Mouse (Mus musculus): ENCODE results near the gene Cep295nl. TPM values are rescaled to one million over a fixed set of nuclear protein-coding genes. Genes with fewer than 3 reads are reported as not detected.
A peak's percentile ranks its signal among the peaks of the same experiment; 100 is the strongest.
"Not testable (repeated sequence)": the region's sequence is repeated elsewhere in the genome, so short reads cannot be mapped to it uniquely, and the experiment has no call there.

Cep295nl gene
- total RNA-seq, 1 experiment from 2014 or later = 4.4 TPM

- ATAC-seq (ENCODE audit: extremely low read depth, insufficient number of reproducible peaks, low FRiP score, poor library complexity, severe bottlenecking) = no peak
These were observed 15.0 kb downstream of the Cep295nl start for GRCm38 (mm10) chr11:118326991-118327971.

DNA sequence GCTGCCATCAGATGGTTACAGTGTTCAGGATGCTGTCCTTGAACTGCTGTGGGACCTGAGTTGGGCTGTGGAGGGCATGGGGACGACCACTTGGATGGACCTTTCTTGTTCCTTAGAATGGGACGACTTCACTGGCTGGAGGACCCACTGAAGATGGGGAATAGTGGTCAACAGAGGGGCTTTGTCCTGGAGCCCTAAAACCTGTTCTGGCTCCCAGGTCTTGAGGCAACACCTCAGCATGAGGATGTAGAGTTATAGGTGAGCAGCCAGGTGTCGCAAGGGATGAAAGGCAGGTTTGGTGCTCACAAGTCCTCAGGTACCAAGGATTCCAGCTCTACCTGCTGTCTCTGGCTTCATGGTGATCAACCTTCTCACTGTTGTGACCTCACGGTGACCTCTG, 15.8 kb downstream of the Cep295nl start:
- no peak for ATAC-seq (ENCODE audit: extremely low read depth, insufficient number of reproducible peaks, low FRiP score, poor library complexity, severe bottlenecking)

DNA sequence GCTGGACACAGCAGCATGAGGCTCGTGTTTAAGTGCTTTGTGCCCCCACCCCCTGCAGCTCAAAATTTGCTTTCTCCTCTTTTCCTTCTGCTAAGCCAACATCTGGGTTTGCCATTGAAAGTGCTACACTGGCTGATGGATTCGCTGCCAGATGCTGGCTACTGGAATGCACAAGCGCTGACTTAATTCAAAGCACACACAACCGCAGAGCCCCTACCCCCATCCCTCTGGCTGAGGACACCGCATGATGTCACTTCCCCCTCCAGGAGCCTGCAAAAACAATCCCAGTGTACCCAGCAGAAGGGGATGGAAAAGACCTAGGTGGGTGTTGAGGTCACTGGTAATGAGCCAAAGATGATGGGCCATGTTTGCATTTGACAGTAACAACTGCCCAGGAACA, 17.8 kb downstream of the Cep295nl start:
- no peak for ATAC-seq (ENCODE audit: extremely low read depth, insufficient number of reproducible peaks, low FRiP score, poor library complexity, severe bottlenecking)

DNA sequence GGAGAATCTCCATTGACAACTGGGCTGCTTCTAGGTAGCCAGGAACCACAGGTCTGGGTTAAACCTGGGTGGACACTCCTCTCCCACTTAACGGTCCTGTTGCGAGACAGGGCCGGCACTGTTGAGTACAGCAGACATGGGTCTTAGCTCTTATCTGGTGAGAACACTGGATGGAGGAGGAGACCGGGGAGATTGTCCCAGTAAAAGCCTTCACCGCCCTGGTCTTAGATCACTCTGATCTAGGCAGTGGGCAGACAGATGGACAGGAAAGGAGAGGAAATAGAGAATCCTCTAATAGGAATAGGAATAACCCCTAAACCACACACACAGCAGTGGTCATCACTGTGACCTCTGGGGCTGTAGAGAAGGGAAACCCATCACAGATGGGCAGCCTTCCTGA, 18.3 kb downstream of the Cep295nl start:
- ATAC-seq (ENCODE audit: extremely low read depth, insufficient number of reproducible peaks, low FRiP score, poor library complexity, severe bottlenecking) = no peak

- no peak for ATAC-seq (ENCODE audit: extremely low read depth, insufficient number of reproducible peaks, low FRiP score, poor library complexity, severe bottlenecking)
These were observed 19.7 kb downstream of the Cep295nl start for GRCm38 (mm10) chr11:118322647-118323046.

GRCm38 (mm10) chr11:118321971-118322370, 20.3 kb downstream of the Cep295nl start:
- ATAC-seq (ENCODE audit: extremely low read depth, insufficient number of reproducible peaks, low FRiP score, poor library complexity, severe bottlenecking) = no peak

- ATAC-seq (ENCODE audit: extremely low read depth, insufficient number of reproducible peaks, low FRiP score, poor library complexity, severe bottlenecking) = no peak
These were observed 20.8 kb downstream of the Cep295nl start for GRCm38 (mm10) chr11:118321500-118321899.

DNA sequence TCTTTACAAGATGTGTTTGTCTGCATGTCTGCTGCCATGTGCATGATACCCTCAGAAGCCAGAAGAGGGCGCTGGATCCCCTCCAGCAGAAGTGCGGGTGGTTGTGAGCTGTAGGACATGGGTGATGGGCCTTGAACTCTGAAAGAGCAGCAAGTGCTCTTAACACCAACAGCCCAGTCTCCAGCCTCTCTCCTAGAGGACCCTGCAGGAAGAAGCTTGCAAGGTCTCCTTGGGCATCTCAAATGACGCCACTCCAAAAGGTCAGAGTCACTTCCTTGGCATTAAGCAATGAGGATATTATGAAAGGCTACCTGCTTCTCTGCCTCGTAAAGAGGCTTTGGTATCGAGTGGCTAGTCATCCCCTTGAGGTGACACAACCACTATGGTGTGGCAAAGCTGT, 23.6 kb downstream of the Cep295nl start:
- peak; percentile 75 for ATAC-seq (ENCODE audit: extremely low read depth, insufficient number of reproducible peaks, low FRiP score, poor library complexity, severe bottlenecking)

GRCm38 (mm10) chr11:118317129-118317528, 25.2 kb downstream of the Cep295nl start:
- peak; percentile 25; the same call in 1 of the 2 replicates for ATAC-seq (ENCODE audit: extremely low read depth, insufficient number of reproducible peaks, low FRiP score, poor library complexity, severe bottlenecking)

GRCm38 (mm10) chr11:118316231-118316806, 26.0 kb downstream of the Cep295nl start:
- ATAC-seq (ENCODE audit: extremely low read depth, insufficient number of reproducible peaks, low FRiP score, poor library complexity, severe bottlenecking) = no peak

DNA sequence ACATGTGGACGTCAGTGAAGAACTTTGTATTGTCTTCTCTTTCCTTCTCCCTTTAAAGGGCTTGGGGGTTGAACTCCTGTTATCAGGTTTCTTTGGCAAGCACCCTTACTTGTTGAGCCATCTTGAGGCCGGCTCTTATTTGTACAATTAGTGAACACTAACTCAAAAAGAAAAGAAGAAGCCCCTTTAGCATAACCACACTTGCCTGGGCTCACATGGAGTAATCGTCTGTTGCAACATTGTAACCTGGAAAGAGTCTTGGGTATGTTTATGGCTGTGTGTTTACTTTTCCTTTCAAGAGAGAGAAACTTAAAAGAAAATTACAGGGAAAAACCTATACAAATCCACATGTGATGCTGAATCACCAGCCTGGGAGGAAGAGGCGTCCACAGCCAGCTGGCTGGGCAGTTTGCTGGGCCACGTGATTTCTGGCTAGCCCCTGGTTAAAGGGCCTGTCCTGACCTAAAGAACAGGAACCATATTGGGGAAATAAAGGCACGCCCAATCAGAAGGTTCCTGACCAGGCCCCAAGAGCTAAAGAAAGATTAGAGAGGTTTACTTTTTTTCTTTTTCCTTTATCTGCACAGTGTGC, 30.1 kb downstream of the Cep295nl start:
- ATAC-seq (ENCODE audit: extremely low read depth, insufficient number of reproducible peaks, low FRiP score, poor library complexity, severe bottlenecking) = no peak

GRCm38 (mm10) chr11:118307962-118308361, 34.3 kb downstream of the Cep295nl start:
- ATAC-seq (ENCODE audit: extremely low read depth, insufficient number of reproducible peaks, low FRiP score, poor library complexity, severe bottlenecking) = not testable (repeated sequence)

DNA sequence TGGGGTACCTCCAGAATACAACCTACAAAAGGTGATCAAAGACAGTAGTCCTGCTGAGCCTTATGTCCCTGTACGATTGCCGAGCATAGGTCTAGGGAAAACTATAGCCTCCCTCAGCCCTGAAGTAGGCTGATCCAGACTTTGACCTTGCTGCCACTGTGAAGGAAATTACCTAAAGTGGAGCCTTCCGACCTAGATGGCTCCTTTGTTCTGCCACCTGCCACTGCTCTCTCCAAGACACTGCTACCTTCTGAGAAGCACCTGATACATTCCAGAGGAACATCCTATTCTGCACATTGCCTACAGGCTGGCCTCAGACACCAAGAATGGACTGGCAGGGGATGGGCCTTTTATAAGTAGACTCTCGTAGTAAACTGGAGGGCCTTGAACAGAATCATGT, 38.3 kb downstream of the Cep295nl start:
- not testable (repeated sequence) for ATAC-seq (ENCODE audit: extremely low read depth, insufficient number of reproducible peaks, low FRiP score, poor library complexity, severe bottlenecking)

- no peak for ATAC-seq (ENCODE audit: extremely low read depth, insufficient number of reproducible peaks, low FRiP score, poor library complexity, severe bottlenecking)
These were observed 43.5 kb downstream of the Cep295nl start for GRCm38 (mm10) chr11:118298810-118299209.

GRCm38 (mm10) chr11:118297967-118298366, 44.3 kb downstream of the Cep295nl start:
- ATAC-seq (ENCODE audit: extremely low read depth, insufficient number of reproducible peaks, low FRiP score, poor library complexity, severe bottlenecking) = no peak

GRCm38 (mm10) chr11:118295026-118295425, 47.3 kb downstream of the Cep295nl start:
- no peak for ATAC-seq (ENCODE audit: extremely low read depth, insufficient number of reproducible peaks, low FRiP score, poor library complexity, severe bottlenecking)

- ATAC-seq (ENCODE audit: extremely low read depth, insufficient number of reproducible peaks, low FRiP score, poor library complexity, severe bottlenecking) = no peak
These were observed 49.6 kb downstream of the Cep295nl start for GRCm38 (mm10) chr11:118292671-118293070.

GRCm38 (mm10) chr11:118289999-118290889, 52.1 kb downstream of the Cep295nl start, which contains the start of gene Usp36:
Usp36 (minus strand) TSS chr11:118290244.
- ATAC-seq (ENCODE audit: extremely low read depth, insufficient number of reproducible peaks, low FRiP score, poor library complexity, severe bottlenecking) = peak; percentile 96

DNA sequence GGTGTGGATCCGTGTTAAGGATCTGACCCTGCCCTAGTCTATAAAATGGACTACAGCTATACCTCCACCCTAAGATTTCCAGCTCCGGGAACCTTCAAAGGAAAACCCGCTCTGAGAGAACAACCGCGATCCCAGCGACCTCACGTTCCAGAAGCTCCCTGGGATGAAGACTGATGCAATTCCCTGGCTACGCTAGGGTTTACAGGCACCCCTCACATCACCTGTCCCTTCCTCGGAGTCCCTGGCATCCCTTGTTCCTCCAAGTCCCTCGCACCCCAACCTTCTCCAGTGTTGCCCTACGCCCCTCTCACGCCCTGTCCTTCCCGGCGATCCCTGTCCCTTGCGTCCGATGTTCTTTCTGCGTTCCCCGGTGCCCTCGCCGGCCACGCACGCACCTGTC, 52.7 kb downstream of the Cep295nl start:
- no peak for ATAC-seq (ENCODE audit: extremely low read depth, insufficient number of reproducible peaks, low FRiP score, poor library complexity, severe bottlenecking)
